Mouse (Mus musculus) monocyte, adult 2 months (primary cell): ENCODE results near the gene Zfp385a.

Source experiments
- DNase-seq, 2 experiments: peaks; one replicate each; pipeline ENCODE4 v3.0.0; 2022; ENCODE audit warnings: low spot score in 2 of 2, low read depth in 1 of 2

The Zfp385a gene

GRCm38 (mm10) chr15:103338829-103339165, 1.1 kb downstream of the Zfp385a start:
- DNase-seq: no peak

- no peak for DNase-seq
Measured at GRCm38 (mm10) chr15:103336996-103337667, 2.8 kb downstream of the Zfp385a start.

GRCm38 (mm10) chr15:103335488-103336235, 4.2 kb downstream of the Zfp385a start:
- DNase-seq: no peak

DNA sequence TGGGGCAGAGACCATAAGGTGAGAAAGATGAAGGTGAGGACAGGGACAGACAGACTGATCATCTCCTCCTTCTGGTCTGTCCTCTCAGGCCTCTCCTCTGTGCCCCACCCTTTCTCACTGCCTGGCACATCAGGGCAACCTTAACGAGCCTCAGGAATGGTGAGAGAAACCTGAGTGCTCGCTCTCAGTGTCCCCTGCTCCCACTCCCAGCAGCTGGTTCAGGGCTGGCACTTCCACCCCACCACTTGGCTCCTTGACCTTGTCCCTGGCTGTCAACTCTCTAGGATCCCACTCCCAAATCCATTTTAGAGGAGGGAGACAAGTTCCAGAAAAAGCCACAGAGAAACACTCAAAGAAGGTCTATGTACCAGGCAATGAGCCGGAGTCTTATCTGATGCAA, 4.9 kb downstream of the Zfp385a start:
- no peak for DNase-seq

DNA sequence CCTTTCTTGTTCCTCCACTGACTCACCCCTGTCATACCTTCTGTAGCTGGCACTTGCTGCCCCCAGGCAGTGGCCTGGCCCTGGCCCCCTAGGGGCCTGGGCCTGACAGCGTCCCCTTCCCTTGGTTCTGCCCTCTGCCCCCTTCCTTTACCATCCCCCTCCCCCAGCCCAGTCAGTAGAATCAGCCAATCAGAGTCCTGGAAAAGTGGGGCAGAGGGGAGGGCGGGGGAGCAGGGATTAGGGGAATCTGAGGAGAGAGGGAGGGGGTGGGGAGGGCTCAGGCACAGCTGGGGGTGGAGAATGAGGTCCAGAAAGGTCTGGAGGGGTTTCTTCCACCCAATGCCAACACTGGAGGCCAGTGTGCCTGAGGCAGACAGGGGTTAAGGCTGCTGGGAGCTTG, 5.7 kb downstream of the Zfp385a start:
- no peak for DNase-seq

GRCm38 (mm10) chr15:103333738-103334137, 6.2 kb downstream of the Zfp385a start:
- DNase-seq: peak; percentile 42 to 59

DNA sequence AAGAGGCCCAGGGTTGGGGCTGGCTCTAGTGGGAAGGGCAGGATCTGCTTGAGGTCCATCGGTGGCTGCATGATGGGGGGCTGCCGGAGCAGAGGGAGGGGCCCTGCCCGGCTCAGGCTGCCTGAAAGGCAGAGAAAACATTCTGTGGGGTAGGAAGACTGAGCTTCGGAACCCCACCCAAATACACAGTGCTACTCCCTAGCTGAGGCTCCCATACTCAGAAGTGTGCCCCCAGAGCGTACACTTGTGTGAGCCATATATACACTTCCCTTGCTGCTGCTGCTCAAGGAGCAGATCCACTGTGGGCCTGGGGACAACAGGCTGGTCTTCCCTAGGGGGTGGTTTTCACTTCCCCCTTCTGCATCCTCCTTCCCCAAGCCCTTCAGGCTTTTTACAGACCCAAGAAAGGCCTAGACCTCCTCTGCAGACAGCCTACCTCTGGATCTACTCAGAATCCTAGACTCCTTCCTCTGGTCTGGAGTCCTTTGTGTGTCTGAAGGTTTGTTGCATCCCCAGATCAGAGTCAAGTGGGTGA, 6.7 kb downstream of the Zfp385a start:
- peak; percentile 42 to 43 for DNase-seq

DNA sequence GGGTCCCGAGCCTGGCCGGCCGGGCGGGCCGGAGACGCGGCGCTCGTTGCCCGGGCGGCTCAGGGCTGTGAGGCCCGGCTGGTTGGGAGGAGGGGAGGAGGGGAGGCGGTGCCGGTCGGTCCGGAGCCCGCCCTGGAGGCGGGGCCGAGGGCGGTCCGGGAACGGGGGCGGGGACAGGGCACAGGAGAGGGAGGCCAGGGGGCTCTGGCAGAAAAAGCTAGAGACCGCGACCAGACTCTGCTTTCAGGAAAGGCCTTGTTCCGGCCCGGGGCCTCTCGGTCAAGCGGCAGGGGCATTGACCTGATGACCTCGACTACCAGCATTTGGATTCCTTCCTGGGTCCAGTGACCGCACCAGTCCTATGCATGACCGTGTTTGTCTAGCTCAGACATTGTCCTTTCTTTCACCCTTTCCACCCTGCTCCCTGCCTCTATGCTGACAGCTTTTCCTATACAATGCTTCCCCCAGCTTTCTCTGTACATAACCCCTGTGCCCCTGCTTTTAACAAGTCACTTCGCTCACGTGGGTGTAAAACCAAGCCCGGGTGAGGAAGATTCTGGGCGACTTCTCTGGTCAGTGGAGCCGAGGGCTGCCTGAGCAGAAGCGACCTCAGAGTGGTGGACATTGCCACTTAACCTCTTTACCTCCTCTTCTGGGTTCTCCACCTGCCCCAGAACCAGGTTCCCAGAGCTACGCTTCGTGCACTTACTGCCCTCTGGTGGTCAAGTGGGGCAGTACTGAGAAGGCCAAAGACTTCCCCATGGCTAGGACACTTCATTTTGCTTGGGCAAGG, 16.2 kb downstream of the Zfp385a start:
- peak; percentile 36 to 65 for DNase-seq

- DNase-seq: no peak
Measured at GRCm38 (mm10) chr15:103323070-103323454, 16.8 kb downstream of the Zfp385a start.

GRCm38 (mm10) chr15:103322396-103322795, 17.5 kb downstream of the Zfp385a start:
- no peak for DNase-seq

GRCm38 (mm10) chr15:103321076-103321475, 18.8 kb downstream of the Zfp385a start:
- DNase-seq: no peak

DNA sequence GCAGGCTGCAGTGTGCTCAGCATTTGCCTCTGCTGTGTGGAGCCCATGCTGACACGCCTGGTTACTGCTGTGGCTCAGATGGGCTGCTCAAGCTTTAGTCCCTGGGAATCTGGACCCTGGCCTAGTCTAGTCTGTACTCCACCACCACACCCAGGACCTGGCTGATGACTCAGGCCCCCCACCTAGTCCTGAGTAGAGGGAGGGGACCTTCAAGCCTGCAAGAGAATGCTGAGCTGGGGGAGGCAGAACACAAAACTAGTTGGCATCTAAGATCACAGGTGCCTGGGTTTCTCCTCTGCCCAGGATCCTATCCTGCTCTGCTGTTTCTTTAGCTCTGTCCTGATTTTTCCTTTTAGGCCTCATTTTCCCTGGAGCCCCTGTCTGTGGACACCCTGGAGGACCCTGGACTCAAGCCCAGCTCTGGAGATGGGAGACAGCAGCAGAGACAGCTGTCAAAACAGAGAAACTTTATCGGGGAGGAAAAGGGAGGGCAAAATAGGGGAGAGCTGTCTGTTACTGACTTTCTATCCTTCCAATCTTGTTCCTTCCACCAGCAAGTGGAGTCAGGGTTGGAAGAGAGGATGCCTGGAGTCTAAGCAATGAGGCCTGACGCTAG, 21.6 kb downstream of the Zfp385a start:
- DNase-seq: no peak

DNA sequence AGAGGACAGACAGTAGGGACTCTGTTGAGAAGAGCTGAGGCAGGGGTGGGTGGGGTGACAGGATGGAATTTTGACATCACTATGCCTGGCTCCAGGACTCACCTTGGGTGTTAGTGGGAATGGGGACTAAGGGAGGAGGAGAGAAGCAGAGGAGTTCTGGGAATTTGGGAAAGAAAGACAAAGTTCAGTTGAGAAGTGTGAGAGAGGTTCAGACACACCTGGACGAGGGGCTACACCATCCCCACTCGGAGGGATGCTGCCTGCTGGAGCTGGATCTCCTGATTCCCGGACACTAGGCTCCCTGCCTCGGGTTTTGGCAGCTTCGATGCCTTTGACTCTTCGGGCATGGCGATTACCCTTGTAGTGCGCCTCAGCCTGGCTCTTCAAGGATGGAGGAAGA, 22.2 kb downstream of the Zfp385a start:
- DNase-seq: no peak

DNA sequence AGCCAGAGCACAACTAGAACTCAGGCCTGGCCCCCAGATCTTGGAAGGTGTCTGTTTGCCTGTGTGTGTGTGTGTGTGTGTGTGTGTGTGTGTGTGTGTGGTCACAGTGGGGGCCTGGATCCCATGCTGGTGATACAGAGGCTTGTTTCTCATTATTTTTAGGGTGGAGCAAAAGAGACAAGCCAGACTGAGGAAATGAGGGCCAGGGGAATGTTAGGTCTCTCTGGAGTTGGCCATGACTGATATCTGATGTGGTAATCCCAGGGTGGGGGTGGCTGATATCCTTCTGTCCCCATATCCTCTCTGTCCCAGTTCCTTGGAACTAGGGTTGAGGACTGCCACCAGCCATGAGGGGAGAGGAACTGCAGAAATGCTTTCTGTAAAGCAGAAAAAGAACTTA, 22.8 kb downstream of the Zfp385a start:
- no peak for DNase-seq

GRCm38 (mm10) chr15:103315979-103316776, 23.7 kb downstream of the Zfp385a start:
- DNase-seq: no peak

GRCm38 (mm10) chr15:103315011-103315502, 24.8 kb downstream of the Zfp385a start:
- DNase-seq: peak in 1 of 2 experiments; percentile 30

DNA sequence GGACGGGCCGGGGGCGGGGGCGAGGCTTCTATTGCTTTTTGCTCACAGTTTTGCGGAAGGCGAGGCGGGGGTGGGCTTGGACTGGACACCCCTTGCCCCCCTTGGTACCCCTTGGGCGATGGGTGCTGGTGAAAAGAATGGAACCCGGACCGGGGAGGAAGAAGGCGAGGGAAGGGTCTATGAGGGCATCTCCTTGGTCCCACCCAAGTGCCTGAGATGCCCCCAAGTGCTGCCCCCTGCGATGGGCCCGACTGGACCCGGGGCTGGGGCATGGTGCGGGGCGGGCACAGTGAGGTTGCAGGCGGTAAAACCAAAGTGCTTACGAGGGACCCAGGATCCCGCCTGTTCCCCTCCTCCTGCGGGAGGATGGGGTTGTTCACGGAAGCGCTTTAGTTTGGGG, 25.7 kb downstream of the Zfp385a start:
- DNase-seq: no peak

- no peak for DNase-seq
Measured at GRCm38 (mm10) chr15:103313495-103314095, 26.3 kb downstream of the Zfp385a start.

GRCm38 (mm10) chr15:103310365-103310910, 29.5 kb downstream of the Zfp385a start, which contains the start of gene Gpr84:
Gene Gpr84 (minus strand): TSS chr15:103310612.
- DNase-seq: peak; percentile 19 to 38
